Mouse (Mus musculus) limb, embryonic 14.5 days (tissue): ENCODE data around the gene Mis12. TPM values are rescaled to one million over a fixed set of nuclear protein-coding genes. Genes with fewer than 3 reads are reported as not detected.

Experiments used
- ATAC-seq: fragments of 200-750 bp; cut with Nextera tagmentation; 2 replicates; pipeline ENCODE4 v1.8.0; 2017; ENCODE audit warnings: low read depth, moderate number of reproducible peaks, moderate TSS enrichment; ENCODE audit not compliant: low FRiP score
- DNase-seq: peaks from one replicate; pipeline ENCODE4 v3.0.0-alpha.2; 2015; ENCODE audit warnings: low spot score
- H3K27ac ChIP-seq: fragments of 300-500 bp; sonication (generic); replicated peaks from 2 replicates; pipeline ENCODE4 v1.5.1; 2014; ENCODE audit warnings: low read depth, mild to moderate bottlenecking, low read length, moderate library complexity, mixed read lengths
- H3K27me3 ChIP-seq: fragments of 300-500 bp; sonication (generic); 2 replicates; pipeline ENCODE4 v1.6.1; 2014; ENCODE audit warnings: low read length, mixed read lengths; ENCODE audit not compliant: control insufficient read depth, insufficient read depth
- H3K36me3 ChIP-seq: fragments of 300-500 bp; sonication (generic); 2 replicates; pipeline ENCODE4 v1.6.1; 2014; ENCODE audit warnings: mild to moderate bottlenecking, low read length, moderate library complexity, mixed read lengths; ENCODE audit not compliant: control insufficient read depth, insufficient read depth
- H3K4me1 ChIP-seq: fragments of 300-500 bp; sonication (generic); 2 replicates; pipeline ENCODE4 v1.6.1; 2014; ENCODE audit warnings: antibody characterized with exemption, low read length, mixed read lengths; ENCODE audit not compliant: control insufficient read depth, insufficient read depth
- H3K4me2 ChIP-seq: fragments of 300-500 bp; sonication (generic); replicated peaks from 2 replicates; pipeline ENCODE4 v1.6.1; 2014; ENCODE audit warnings: low read depth, mild to moderate bottlenecking, low read length, moderate library complexity; ENCODE audit not compliant: severe bottlenecking
- H3K4me3 ChIP-seq: fragments of 300-500 bp; sonication (generic); replicated peaks from 2 replicates; pipeline ENCODE4 v1.5.1; 2014; ENCODE audit warnings: low read length
- H3K9ac ChIP-seq: fragments of 300-500 bp; sonication (generic); 2 replicates; pipeline ENCODE4 v1.6.1; 2014; ENCODE audit warnings: mild to moderate bottlenecking, low read depth, low read length, moderate library complexity; ENCODE audit not compliant: severe bottlenecking
- H3K9me3 ChIP-seq: fragments of 300-500 bp; sonication (generic); 2 replicates; pipeline ENCODE4 v1.6.1; 2016; ENCODE audit warnings: low read length; ENCODE audit not compliant: control insufficient read depth
- POLR2A ChIP-seq: fragments of 200-500 bp; IDR thresholded peaks from 2 replicates; pipeline ENCODE4 v1.8.0; 2012; ENCODE audit warnings: inconsistent platforms, mild to moderate bottlenecking, moderate library complexity, borderline replicate concordance; ENCODE audit not compliant: insufficient read depth, insufficient read length; ENCODE audit errors: extremely low read depth
- WGBS: fragments of 180-500 bp; shearing (Covaris S2); extraction: QIAGEN DNeasy Blood & Tissue Kit; methylation state at CpG from one replicate; pipeline ENCODE4 v1.1.7; 2014; 5-methylcytosine and 5-hydroxymethylcytosine counted together
- polyA plus RNA-seq, 2 experiments: library from polyadenylated mRNA; depleted of rRNA in 1 of 2; stranded (reverse) in 1 of 2; unstranded in 1 of 2; fragments of >200 nt; fragmentation: Nextera tagmentation in 1 of 2; extraction: Ambion mirVana in 1 of 2; gene quantifications; 2 replicates each; pipeline versions ENCODE4 v1.2.1 to v1.2.3; 2012 to 2014

Gene Mis12
- polyA plus RNA-seq, 2 experiments: 23.1 to 30.4 TPM

DNA sequence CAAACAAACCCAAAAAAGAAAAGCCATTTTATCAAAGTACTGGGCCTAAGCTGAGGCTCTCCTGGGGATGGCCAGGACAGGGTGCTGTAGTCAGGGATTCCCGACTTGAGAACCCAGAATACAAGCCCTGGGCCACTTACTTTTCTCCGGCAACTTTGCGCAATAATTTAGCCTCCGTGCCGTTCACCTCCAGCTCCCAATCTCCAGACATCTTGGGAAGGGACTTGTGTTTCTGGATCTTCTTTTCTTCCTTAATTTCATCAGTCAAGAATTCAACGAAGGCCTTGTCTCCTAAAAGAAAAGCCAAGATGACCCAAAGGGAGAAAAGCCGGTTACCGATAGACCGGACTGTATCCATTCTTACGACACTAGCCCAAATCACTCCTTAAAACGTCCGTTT is 37.4 kb upstream of the Mis12 start:
- DNase-seq (no peak), ATAC-seq (no peak)
- 8% methylated on average over 12 of the region's 12 CpGs for WGBS
- Histone ChIP-seq H3K4me3 (peak overlapping the region; percentile 90), H3K4me2 (peak overlapping the region; percentile 80), H3K9ac (peak overlapping the region; percentile 71), H3K27ac (no peak overlapping the region), H3K4me1 (peaks cover 6% of the 10 kb centered on the region; the same call in 1 of the 2 replicates), H3K36me3 (peaks cover 69% of the 10 kb centered on the region), H3K27me3 (no peaks in the 10 kb centered on the region), H3K9me3 (no peaks in the 10 kb centered on the region)
- no peak for TF ChIP-seq POLR2A

GRCm38 (mm10) chr11:70982557-70983228 is 36.7 kb upstream of the Mis12 start, which contains the start of gene C1qbp:
Gene C1qbp, minus strand, starts transcription at chr11:70983026.
- Histone ChIP-seq H3K36me3 (peaks cover 69% of the 10 kb centered on the region), H3K9me3 (no peaks in the 10 kb centered on the region), H3K4me1 (peaks cover 6% of the 10 kb centered on the region; the same call in 1 of the 2 replicates), H3K9ac (peak within 1 kb of the TSS; percentile 71), H3K27ac (no peak within 1 kb of the TSS), H3K4me2 (peak within 1 kb of the TSS; percentile 80), H3K27me3 (no peaks in the 10 kb centered on the region), H3K4me3 (peak within 1 kb of the TSS; percentile 90)
- WGBS: under 1% methylated on average over 42 of the region's 64 CpGs
- TF ChIP-seq POLR2A: 0 out of 2 replicates have a peak, but pooled peaks have one; percentile 22
- ATAC-seq (peak; percentile 93), DNase-seq (peak; percentile 88)

DNA sequence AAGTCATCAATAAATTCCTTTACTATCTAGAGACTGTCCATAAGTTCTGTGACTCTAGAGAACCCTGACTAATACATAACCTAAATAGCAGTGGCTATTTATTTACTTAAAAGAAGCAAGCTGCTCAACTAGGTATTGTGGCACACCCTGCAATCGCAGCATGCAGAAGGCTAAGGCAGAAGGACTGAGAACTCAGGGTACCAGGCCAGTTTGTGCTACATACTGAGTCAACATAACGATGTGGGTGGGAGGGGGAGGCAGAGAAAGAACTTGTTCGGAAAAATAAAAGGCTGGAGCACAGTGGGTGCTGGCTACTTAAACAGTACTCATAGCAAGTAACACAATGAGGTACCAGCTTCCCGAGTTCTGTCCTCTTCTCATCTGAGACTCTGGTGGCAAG is 18.2 kb upstream of the Mis12 start:
- Histone ChIP-seq H3K27me3 (no peaks in the 10 kb centered on the region), H3K9ac (no peak overlapping the region), H3K36me3 (peaks cover 35% of the 10 kb centered on the region), H3K4me3 (no peak overlapping the region), H3K4me1 (peaks cover 12% of the 10 kb centered on the region), H3K4me2 (no peak overlapping the region), H3K27ac (no peak overlapping the region), H3K9me3 (no peaks in the 10 kb centered on the region)
- 90% methylated on average over 4 of the region's 4 CpGs for WGBS
- DNase-seq (no peak), ATAC-seq (no peak)
- no peak for TF ChIP-seq POLR2A

DNA sequence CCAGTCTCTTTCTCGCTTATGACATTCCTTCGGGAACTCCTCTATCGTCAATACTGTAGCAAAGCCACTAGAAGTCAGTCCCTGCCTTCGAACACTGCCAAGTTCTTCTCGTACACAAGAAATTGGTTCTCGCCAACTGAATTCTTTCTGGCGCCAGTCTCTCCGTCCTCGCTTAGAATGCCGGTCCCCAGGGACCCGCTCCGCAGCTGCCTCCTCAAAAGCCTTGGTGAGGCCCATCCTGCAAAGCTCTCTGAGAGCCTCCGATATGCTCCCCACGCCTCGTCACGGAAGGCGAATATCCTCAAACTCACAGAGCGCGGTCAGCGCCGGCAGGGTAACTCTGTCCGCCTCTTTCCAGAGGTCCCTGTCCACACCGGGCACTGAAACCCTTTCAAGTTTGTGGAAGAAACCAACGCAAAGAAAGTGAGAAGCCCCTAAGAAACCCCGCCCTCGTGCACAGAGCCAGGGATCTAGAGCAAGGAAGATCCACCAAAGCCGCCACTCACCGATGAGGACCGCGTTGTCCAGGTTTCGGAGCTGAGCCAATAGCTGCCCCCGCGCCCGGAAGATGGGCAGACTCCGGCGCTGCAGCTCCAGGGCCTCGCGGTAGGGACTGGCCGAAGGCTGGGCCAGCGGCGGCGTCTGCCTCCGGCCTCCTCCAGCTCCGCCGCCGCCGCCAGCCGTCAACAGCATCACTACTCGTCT is 15.6 kb upstream of the Mis12 start:
- peak overlapping the region; percentile 70 for H3K9ac ChIP-seq
- ATAC-seq (peak; percentile 67), DNase-seq (peak; percentile 34)
- H3K27me3 ChIP-seq: no peaks in the 10 kb centered on the region
- peak overlapping the region; percentile 92 for H3K4me3 ChIP-seq
- H3K36me3 ChIP-seq: peaks cover 25% of the 10 kb centered on the region
- H3K9me3 ChIP-seq: no peaks in the 10 kb centered on the region
- peak overlapping the region; percentile 76; the same call in 1 of the 2 replicates for H3K27ac ChIP-seq
- under 1% methylated on average over 43 of the region's 49 CpGs for WGBS
- peak overlapping the region; percentile 80 for H3K4me2 ChIP-seq
- peaks cover 12% of the 10 kb centered on the region for H3K4me1 ChIP-seq
- TF ChIP-seq POLR2A: no peak

GRCm38 (mm10) chr11:71004316-71004773 is 15.1 kb upstream of the Mis12 start, which contains the start of gene Dhx33:
Gene Dhx33, minus strand, starts transcription at chr11:71004437.
- Histone ChIP-seq H3K27ac (peak within 1 kb of the TSS; percentile 76; the same call in 1 of the 2 replicates), H3K4me2 (peak within 1 kb of the TSS; percentile 80), H3K9ac (peak within 1 kb of the TSS; percentile 70), H3K4me3 (peak within 1 kb of the TSS; percentile 92), H3K9me3 (no peaks in the 10 kb centered on the region), H3K27me3 (no peaks in the 10 kb centered on the region), H3K36me3 (peaks cover 22% of the 10 kb centered on the region), H3K4me1 (peaks cover 12% of the 10 kb centered on the region)
- DNase-seq (peak; percentile 99), ATAC-seq (peak; percentile 98)
- TF ChIP-seq POLR2A: no peak
- under 1% methylated on average over 35 of the region's 35 CpGs for WGBS
